Mouse (Mus musculus) spleen, adult 2 months (tissue): ENCODE measurements around the gene Capza3. TPM values are rescaled to one million over a fixed set of nuclear protein-coding genes. Genes with fewer than 3 reads are reported as not detected.

ENCODE experiments used
- DNase-seq, 2 experiments: peaks; one replicate each; pipeline versions ENCODE4 v3.0.0 to v3.0.0-alpha.2; 2012 to 2021; ENCODE audit warnings: low spot score in 2 of 2, low read depth in 1 of 2
- H3K27ac ChIP-seq: fragments of 200-500 bp; 2 replicates; pipeline ENCODE4 v1.5.1; 2012; ENCODE audit warnings: low read length, inconsistent platforms; ENCODE audit not compliant: insufficient read depth
- H3K27me3 ChIP-seq: fragments of 200-500 bp; 2 replicates; pipeline ENCODE4 v1.6.1; 2012; ENCODE audit warnings: mild to moderate bottlenecking, moderate library complexity, low read length, inconsistent platforms; ENCODE audit not compliant: control insufficient read depth, insufficient read depth
- H3K36me3 ChIP-seq: fragments of 200-500 bp; 2 replicates; pipeline ENCODE4 v1.6.1; 2012; ENCODE audit warnings: mild to moderate bottlenecking, low read length, inconsistent platforms; ENCODE audit not compliant: control insufficient read depth, insufficient read depth
- H3K4me1 ChIP-seq: fragments of 200-500 bp; 2 replicates; pipeline ENCODE4 v1.6.1; 2011; ENCODE audit warnings: inconsistent platforms; ENCODE audit not compliant: control insufficient read depth, insufficient read depth, insufficient read length
- H3K4me3 ChIP-seq: fragments of 200-500 bp; 2 replicates; pipeline ENCODE4 v1.5.1; 2011; ENCODE audit warnings: mild to moderate bottlenecking, inconsistent platforms; ENCODE audit not compliant: insufficient read depth, insufficient read length; ENCODE audit errors: extremely low read depth
- CTCF ChIP-seq: fragments of 200-500 bp; IDR thresholded peaks from 2 replicates; pipeline ENCODE4 v1.5.1; 2011; ENCODE audit warnings: mild to moderate bottlenecking, inconsistent platforms; ENCODE audit not compliant: insufficient read depth, insufficient read length, insufficient replicate concordance; ENCODE audit errors: extremely low read depth
- POLR2A ChIP-seq: fragments of 200-500 bp; IDR thresholded peaks from 2 replicates; pipeline ENCODE4 v1.6.1; 2011; ENCODE audit warnings: low read depth, low read length, inconsistent platforms
- WGBS: fragments of 180-500 bp; shearing (Covaris S2); methylation state at CpG from one replicate; pipeline ENCODE4 v1.1.7; 2018; 5-methylcytosine and 5-hydroxymethylcytosine counted together
- polyA plus RNA-seq: library from polyadenylated mRNA; depleted of rRNA; stranded (reverse); fragments of >200 nt; gene quantifications from 2 replicates; pipeline ENCODE4 v1.2.3, GENCODE M21; 2012; rRNA removed

Gene Capza3
- polyA plus RNA-seq, 1 experiment = not detected

GRCm38 (mm10) chr6:140080933-140081332 is 39.9 kb downstream of the Capza3 start:
- Histone ChIP-seq H3K36me3 (no peaks in the 10 kb centered on the region), H3K4me1 (no peaks in the 10 kb centered on the region), H3K4me3 (no peak overlapping the region), H3K27me3 (no peaks in the 10 kb centered on the region), H3K27ac (no peak overlapping the region)
- no peak for DNase-seq
- 83% methylated on average over 7 of the region's 7 CpGs for WGBS
- no peak for TF ChIP-seq CTCF
- TF ChIP-seq POLR2A = no peak

- no peaks in the 10 kb centered on the region for H3K4me1 ChIP-seq
- H3K27ac ChIP-seq = no peak overlapping the region
- DNase-seq = no peak
- no peak overlapping the region for H3K4me3 ChIP-seq
- no peaks in the 10 kb centered on the region for H3K27me3 ChIP-seq
- TF ChIP-seq CTCF = no peak
- no peak for TF ChIP-seq POLR2A
- whole genome bisulfite sequencing = 73% methylated on average over 3 of the region's 3 CpGs
- H3K36me3 ChIP-seq = no peaks in the 10 kb centered on the region
These were observed 40.7 kb downstream of the Capza3 start for GRCm38 (mm10) chr6:140081739-140082138.

- 85% methylated on average over 5 of the region's 5 CpGs for WGBS
- Histone ChIP-seq H3K4me1 (no peaks in the 10 kb centered on the region), H3K27ac (no peak overlapping the region), H3K4me3 (no peak overlapping the region), H3K36me3 (no peaks in the 10 kb centered on the region), H3K27me3 (no peaks in the 10 kb centered on the region)
- no peak for DNase-seq
- TF ChIP-seq POLR2A (no peak), CTCF (no peak)
These were observed 48.8 kb downstream of the Capza3 start for GRCm38 (mm10) chr6:140089855-140090254.

Other genes with a start within 250 kb of the Capza3 start
- not detected in 2 replicates for gene Plcz1, start 205 bp downstream of the Capza3 start, polyA plus RNA-seq